Mouse (Mus musculus): ENCODE measurements at regions not wholly inside any gene's neighbourhood (a gene's known extent, or its start where the extent isn't known, plus 50 kb on each side); places are given as distances from the start of the nearest gene placed in this dataset.
"Not testable (repeated sequence)": the region's sequence is repeated elsewhere in the genome, so short reads cannot be mapped to it uniquely, and the experiment has no call there.

GRCm38 (mm10) chr1:95459355-95459754 is 145.9 kb downstream of the Fam174a start:
- H3K36me3 ChIP-seq (ENCODE audit: control insufficient read depth, insufficient read depth, low read length), result no peaks in the 10 kb centered on the region
- 88% methylated on average over 1 of the region's 1 CpGs for WGBS
- no peak overlapping the region for H3K4me3 ChIP-seq (ENCODE audit: low read depth, low read length)
- H3K9me3 ChIP-seq (ENCODE audit: control insufficient read depth, low read length), result no peaks in the 10 kb centered on the region
- no peaks in the 10 kb centered on the region for H3K27me3 ChIP-seq (ENCODE audit: control insufficient read depth, insufficient read depth, low read length)
- H3K9ac ChIP-seq (replicated peaks; ENCODE audit: low read depth, low read length), result no peak overlapping the region
- no peak overlapping the region for H3K27ac ChIP-seq (ENCODE audit: low read depth, low read length)
- H3K4me2 ChIP-seq (ENCODE audit: low read depth, low read length), result no peak overlapping the region
- no peaks in the 10 kb centered on the region for H3K4me1 ChIP-seq (ENCODE audit: control insufficient read depth, insufficient read depth, low read length)
- ATAC-seq (ENCODE audit: low read depth), result no peak

DNA sequence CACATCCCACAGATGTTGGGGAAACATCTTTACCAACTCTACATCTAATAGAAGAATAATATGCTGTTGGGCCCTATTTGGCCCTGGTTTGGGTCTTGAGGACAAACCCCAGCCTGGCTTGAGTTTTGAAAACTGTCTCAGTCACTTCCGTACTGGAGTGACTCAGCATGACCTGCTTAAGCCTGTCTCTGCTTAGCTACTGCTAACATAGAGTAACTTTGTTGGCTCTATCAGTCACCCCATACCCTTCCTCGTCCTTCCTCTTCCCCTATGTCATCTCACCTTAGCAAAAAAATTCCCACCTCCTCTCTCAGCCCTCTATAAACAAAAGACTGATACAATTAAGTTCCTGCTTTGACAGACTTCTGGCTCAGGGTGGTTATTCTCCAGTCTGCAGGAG is 154.7 kb downstream of the Fam174a start:
- WGBS, result 67% methylated on average over 2 of the region's 2 CpGs
- Histone ChIP-seq H3K4me3 (ENCODE audit: low read depth, low read length) (no peak overlapping the region), H3K9me3 (ENCODE audit: control insufficient read depth, low read length) (no peaks in the 10 kb centered on the region), H3K27me3 (ENCODE audit: control insufficient read depth, insufficient read depth, low read length) (no peaks in the 10 kb centered on the region), H3K9ac (replicated peaks; ENCODE audit: low read depth, low read length) (no peak overlapping the region), H3K27ac (ENCODE audit: low read depth, low read length) (no peak overlapping the region), H3K4me2 (ENCODE audit: low read depth, low read length) (no peak overlapping the region), H3K36me3 (ENCODE audit: control insufficient read depth, insufficient read depth, low read length) (no peaks in the 10 kb centered on the region), H3K4me1 (ENCODE audit: control insufficient read depth, insufficient read depth, low read length) (no peaks in the 10 kb centered on the region)
- no peak for ATAC-seq (ENCODE audit: low read depth)

- ATAC-seq (ENCODE audit: low read depth), result no peak
- H3K36me3 ChIP-seq (ENCODE audit: control insufficient read depth, insufficient read depth, low read length), result no peaks in the 10 kb centered on the region
- H3K4me1 ChIP-seq (ENCODE audit: control insufficient read depth, insufficient read depth, low read length), result no peaks in the 10 kb centered on the region
- H3K9me3 ChIP-seq (ENCODE audit: control insufficient read depth, low read length), result no peaks in the 10 kb centered on the region
- no peak overlapping the region for H3K4me3 ChIP-seq (ENCODE audit: low read depth, low read length)
- no peaks in the 10 kb centered on the region for H3K27me3 ChIP-seq (ENCODE audit: control insufficient read depth, insufficient read depth, low read length)
- no peak overlapping the region for H3K9ac ChIP-seq (replicated peaks; ENCODE audit: low read depth, low read length)
- no peak overlapping the region for H3K27ac ChIP-seq (ENCODE audit: low read depth, low read length)
- H3K4me2 ChIP-seq (ENCODE audit: low read depth, low read length), result no peak overlapping the region
- WGBS, result 84% methylated on average over 2 of the region's 2 CpGs
These were observed 155.3 kb downstream of the Fam174a start for GRCm38 (mm10) chr1:95468772-95469171.

DNA sequence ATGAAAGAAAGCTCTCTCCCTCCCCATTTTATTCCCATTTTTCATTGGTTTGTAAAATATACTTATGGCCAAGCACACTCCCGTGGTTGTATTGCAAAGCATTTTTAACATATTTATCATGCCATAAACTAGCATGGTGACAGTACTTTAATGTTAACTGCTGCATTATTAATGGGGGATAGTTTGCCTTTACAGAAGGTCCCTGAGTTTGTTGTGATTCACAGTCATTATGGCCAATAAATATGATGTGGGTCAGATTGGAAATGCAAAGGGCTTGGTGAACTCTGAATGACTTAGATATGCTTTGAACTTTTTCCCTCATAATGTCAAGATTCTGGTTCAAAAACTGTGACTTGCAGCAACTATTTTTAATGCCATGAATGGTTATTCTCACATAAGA is 157.1 kb downstream of the Fam174a start:
- no peak overlapping the region for H3K27ac ChIP-seq (ENCODE audit: low read depth, low read length)
- H3K4me2 ChIP-seq (ENCODE audit: low read depth, low read length), result no peak overlapping the region
- H3K4me3 ChIP-seq (ENCODE audit: low read depth, low read length), result no peak overlapping the region
- no peaks in the 10 kb centered on the region for H3K4me1 ChIP-seq (ENCODE audit: control insufficient read depth, insufficient read depth, low read length)
- no peaks in the 10 kb centered on the region for H3K36me3 ChIP-seq (ENCODE audit: control insufficient read depth, insufficient read depth, low read length)
- no peak for ATAC-seq (ENCODE audit: low read depth)
- H3K9me3 ChIP-seq (ENCODE audit: control insufficient read depth, low read length), result no peaks in the 10 kb centered on the region
- 67% methylated on average over 1 of the region's 1 CpGs for WGBS
- H3K9ac ChIP-seq (replicated peaks; ENCODE audit: low read depth, low read length), result no peak overlapping the region
- no peaks in the 10 kb centered on the region for H3K27me3 ChIP-seq (ENCODE audit: control insufficient read depth, insufficient read depth, low read length)

- no peaks in the 10 kb centered on the region for H3K36me3 ChIP-seq (ENCODE audit: control insufficient read depth, insufficient read depth, low read length)
- ATAC-seq (ENCODE audit: low read depth), result no peak
These were observed 174.4 kb downstream of the St8sia4 start for GRCm38 (mm10) chr1:95493004-95493403.

DNA sequence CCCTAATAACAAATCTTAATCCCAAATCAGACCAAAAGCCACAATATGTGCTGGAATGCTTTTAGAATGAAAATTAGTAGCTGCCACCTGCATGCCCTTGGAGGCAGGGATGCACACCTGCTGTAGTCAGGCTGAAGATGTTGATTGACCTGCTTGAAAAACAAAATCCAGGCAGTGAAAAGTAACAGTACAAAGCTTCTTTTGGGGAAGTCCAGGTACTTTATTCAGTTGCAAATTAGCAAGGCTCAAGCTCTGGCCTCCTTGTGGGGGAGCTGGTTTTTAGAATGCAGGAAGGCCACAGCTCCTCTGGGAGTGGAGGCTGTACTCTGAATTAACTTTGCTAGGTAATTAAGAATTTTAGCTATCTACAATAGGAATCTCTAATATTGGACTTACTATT is 166.7 kb downstream of the St8sia4 start:
- H3K9ac ChIP-seq (replicated peaks; ENCODE audit: low read depth, low read length); H3K4me3 ChIP-seq (ENCODE audit: low read depth, low read length); H3K4me2 ChIP-seq (ENCODE audit: low read depth, low read length); ATAC-seq (ENCODE audit: low read depth); H3K27ac ChIP-seq (ENCODE audit: low read depth, low read length); H3K36me3 ChIP-seq (ENCODE audit: control insufficient read depth, insufficient read depth, low read length); H3K27me3 ChIP-seq (ENCODE audit: control insufficient read depth, insufficient read depth, low read length); H3K4me1 ChIP-seq (ENCODE audit: control insufficient read depth, insufficient read depth, low read length); H3K9me3 ChIP-seq (ENCODE audit: control insufficient read depth, low read length): not testable (repeated sequence)

More at GRCm38 (mm10) chr1:95493004-95493403, 174.4 kb downstream of the St8sia4 start:
- Histone ChIP-seq H3K27me3 (ENCODE audit: control insufficient read depth, insufficient read depth, low read length) (no peaks in the 10 kb centered on the region), H3K27ac (ENCODE audit: low read depth, low read length) (no peak overlapping the region), H3K4me1 (ENCODE audit: control insufficient read depth, insufficient read depth, low read length) (no peaks in the 10 kb centered on the region), H3K4me2 (ENCODE audit: low read depth, low read length) (no peak overlapping the region), H3K9ac (replicated peaks; ENCODE audit: low read depth, low read length) (no peak overlapping the region), H3K9me3 (ENCODE audit: control insufficient read depth, low read length) (no peaks in the 10 kb centered on the region), H3K4me3 (ENCODE audit: low read depth, low read length) (no peak overlapping the region)

DNA sequence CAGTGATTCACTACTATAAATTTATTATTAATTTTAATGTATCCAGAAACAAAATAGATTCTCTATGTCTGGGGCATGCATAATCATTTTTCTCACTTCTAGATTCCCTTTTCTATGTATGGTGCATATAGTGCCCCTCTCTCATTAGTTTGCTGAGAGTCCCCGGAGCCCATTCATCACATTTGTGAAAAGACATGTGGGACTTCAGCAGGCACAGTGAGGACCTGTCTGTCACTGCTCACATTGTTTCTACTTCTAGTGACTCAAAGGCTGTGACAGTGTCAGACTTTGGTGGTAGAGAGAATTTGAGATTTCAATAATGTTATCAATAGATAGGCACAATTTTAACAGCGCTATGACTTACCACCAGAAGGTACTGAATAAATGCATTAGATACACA is 158.7 kb downstream of the St8sia4 start:
- no peaks in the 10 kb centered on the region for H3K9me3 ChIP-seq (ENCODE audit: control insufficient read depth, low read length)

DNA sequence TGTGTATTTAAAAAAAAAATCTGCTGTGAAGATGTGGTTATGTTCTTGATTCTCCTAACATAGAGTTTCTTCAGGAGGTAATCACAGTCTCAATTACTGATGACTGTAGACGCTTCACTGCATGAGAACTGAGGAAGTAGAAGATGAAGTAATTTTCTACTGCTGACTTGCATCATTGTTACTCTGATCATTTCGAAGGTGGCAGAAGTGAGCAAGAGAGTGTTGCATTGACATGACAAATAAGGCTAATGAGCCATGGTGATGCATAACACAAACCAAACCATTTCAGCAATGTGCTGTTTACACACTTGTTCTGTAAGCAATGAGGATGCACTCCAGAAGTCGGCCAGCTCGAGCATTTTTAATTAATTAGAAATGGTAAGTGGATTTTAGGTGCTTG is 138.6 kb downstream of the St8sia4 start:
- no peak for ATAC-seq (ENCODE audit: low read depth)
- H3K4me3 ChIP-seq (ENCODE audit: low read depth, low read length), result no peak overlapping the region
- WGBS, result 51% methylated on average over 4 of the region's 4 CpGs
- H3K27ac ChIP-seq (ENCODE audit: low read depth, low read length), result no peak overlapping the region
- no peak overlapping the region for H3K9ac ChIP-seq (replicated peaks; ENCODE audit: low read depth, low read length)
- no peaks in the 10 kb centered on the region for H3K4me1 ChIP-seq (ENCODE audit: control insufficient read depth, insufficient read depth, low read length)
- H3K4me2 ChIP-seq (ENCODE audit: low read depth, low read length), result no peak overlapping the region
- H3K36me3 ChIP-seq (ENCODE audit: control insufficient read depth, insufficient read depth, low read length), result no peaks in the 10 kb centered on the region
- H3K9me3 ChIP-seq (ENCODE audit: control insufficient read depth, low read length), result no peaks in the 10 kb centered on the region
- no peaks in the 10 kb centered on the region for H3K27me3 ChIP-seq (ENCODE audit: control insufficient read depth, insufficient read depth, low read length)

More for the DNA sequence above, 158.7 kb downstream of the St8sia4 start:
- Histone ChIP-seq H3K4me2 (ENCODE audit: low read depth, low read length) (no peak overlapping the region), H3K9ac (replicated peaks; ENCODE audit: low read depth, low read length) (no peak overlapping the region), H3K36me3 (ENCODE audit: control insufficient read depth, insufficient read depth, low read length) (no peaks in the 10 kb centered on the region), H3K4me3 (ENCODE audit: low read depth, low read length) (no peak overlapping the region), H3K27me3 (ENCODE audit: control insufficient read depth, insufficient read depth, low read length) (no peaks in the 10 kb centered on the region), H3K4me1 (ENCODE audit: control insufficient read depth, insufficient read depth, low read length) (no peaks in the 10 kb centered on the region), H3K27ac (ENCODE audit: low read depth, low read length) (no peak overlapping the region)
- ATAC-seq (ENCODE audit: low read depth), result no peak
- 88% methylated on average over 2 of the region's 2 CpGs for WGBS

- Histone ChIP-seq H3K9ac (replicated peaks; ENCODE audit: low read depth, low read length) (no peak overlapping the region), H3K9me3 (ENCODE audit: control insufficient read depth, low read length) (no peaks in the 10 kb centered on the region), H3K27me3 (ENCODE audit: control insufficient read depth, insufficient read depth, low read length) (no peaks in the 10 kb centered on the region), H3K4me2 (ENCODE audit: low read depth, low read length) (no peak overlapping the region), H3K27ac (ENCODE audit: low read depth, low read length) (no peak overlapping the region), H3K4me3 (ENCODE audit: low read depth, low read length) (no peak overlapping the region), H3K4me1 (ENCODE audit: control insufficient read depth, insufficient read depth, low read length) (no peaks in the 10 kb centered on the region), H3K36me3 (ENCODE audit: control insufficient read depth, insufficient read depth, low read length) (no peaks in the 10 kb centered on the region)
- WGBS, result 89% methylated on average over 3 of the region's 3 CpGs
- no peak for ATAC-seq (ENCODE audit: low read depth)
These were observed 136.4 kb downstream of the St8sia4 start for GRCm38 (mm10) chr1:95531017-95531416.

All from neural tube, embryonic 14.5 days (tissue).